In genomic region chr12:76527245-76527881, GRCm38 (mm10) we compare ENCODE assay signal across 13 mouse cellular contexts. TPM values are rescaled to one million over a fixed set of nuclear protein-coding genes. Genes with fewer than 3 reads are reported as not detected.
DNase-seq lines count a peak whose midpoint lies in the region; ATAC-seq and TF ChIP-seq lines count a peak whose summit lies in the region.
"Had no signal": no experiment of that assay in that cellular context is flagged by ENCODE, and none has a peak within 500 bp of the region (broad histone marks: within the 10 kb centered on the region; RNA-seq: fewer than 3 reads in every experiment).

No protein-coding gene starts in this region.

- H3K4me3 ChIP-seq in thymus, adult 2 months (ENCODE audit: control insufficient read depth, insufficient read depth, low read length) = no peak overlapping the region
- H3K4me3 ChIP-seq in intestine, embryonic 16.5 days (ENCODE audit: low read length) = no peak overlapping the region
- H3K4me3 ChIP-seq in myocyte = no peak overlapping the region
- no peak overlapping the region for H3K4me3 ChIP-seq in kidney, embryonic 14.5 days (ENCODE audit: low read length)
- H3K4me3 ChIP-seq: heart, embryonic 15.5 days; megakaryocyte, embryonic 14.5 days had no signal

- no peak overlapping the region for H3K9ac ChIP-seq in intestine, embryonic 16.5 days (ENCODE audit: low read depth, low read length)
- no peak overlapping the region for H3K9ac ChIP-seq in kidney, embryonic 14.5 days (ENCODE audit: low read depth, low read length)
- H3K9ac ChIP-seq: heart, embryonic 15.5 days had no signal

- no peak for TF ChIP-seq POLR2A in thymus, adult 2 months (IDR thresholded peaks at IDR 0.05; ENCODE audit: control insufficient read depth, extremely low read depth, insufficient read depth, low read length, poor library complexity)
- TF ChIP-seq POLR2A in myocyte (IDR thresholded peaks at IDR 0.05; ENCODE audit: insufficient read length, low read depth) = no peak

- ATAC-seq in intestine, embryonic 16.5 days = peak; percentile 66
- ATAC-seq in kidney, embryonic 14.5 days (ENCODE audit: low FRiP score, low TSS enrichment) = no peak

- 2% methylated on average over 9 of the region's 9 CpGs for WGBS in thymus, adult 2 months
- 35% methylated on average over 9 of the region's 9 CpGs for WGBS in intestine, embryonic 16.5 days
- WGBS in kidney, embryonic 14.5 days = 59% methylated on average over 9 of the region's 9 CpGs

- TF ChIP-seq CTCF in thymus, adult 2 months (IDR thresholded peaks at IDR 0.05; ENCODE audit: borderline replicate concordance, control insufficient read depth, extremely low read depth, insufficient read depth, low read length, poor library complexity) = no peak

- H3K79me2 ChIP-seq in myocyte (ENCODE audit: control insufficient read depth, insufficient read depth) = no peaks in the 10 kb centered on the region

- H3K36me3 ChIP-seq in thymus, adult 2 months (ENCODE audit: control insufficient read depth, insufficient read depth, low read length) = no peaks in the 10 kb centered on the region
- H3K36me3 ChIP-seq in intestine, embryonic 16.5 days (ENCODE audit: control insufficient read depth, insufficient read depth, low read length) = no peaks in the 10 kb centered on the region
- H3K36me3 ChIP-seq in myocyte (ENCODE audit: control insufficient read depth, insufficient read depth) = no peaks in the 10 kb centered on the region
- H3K36me3 ChIP-seq in kidney, embryonic 14.5 days (ENCODE audit: control insufficient read depth, insufficient read depth, low read length) = no peaks in the 10 kb centered on the region
- H3K36me3 ChIP-seq: heart, embryonic 15.5 days had no signal

- no peaks in the 10 kb centered on the region; the same call in 1 of the 2 replicates for H3K27me3 ChIP-seq in thymus, adult 2 months (ENCODE audit: control insufficient read depth, insufficient read depth, low read length)
- H3K27me3 ChIP-seq in intestine, embryonic 16.5 days (replicated peaks; ENCODE audit: control insufficient read depth, insufficient read depth, low read length) = no peaks in the 10 kb centered on the region
- no peaks in the 10 kb centered on the region for H3K27me3 ChIP-seq in myocyte (ENCODE audit: control insufficient read depth, insufficient read depth, insufficient read length)
- H3K27me3 ChIP-seq in kidney, embryonic 14.5 days (ENCODE audit: control insufficient read depth, insufficient read depth, low read length) = no peaks in the 10 kb centered on the region

- peak; percentile 30 for DNase-seq in thymus, postnatal 25 days
- DNase-seq in thymus, adult 2 months = no peak
- no peak for DNase-seq in urinary bladder, postnatal 4 days (ENCODE audit: low spot score in 2 of 2)
- DNase-seq in adipocyte (ENCODE audit: low spot score) = no peak
- no peak for DNase-seq in gastrocnemius, postnatal 4 days (ENCODE audit: low spot score in 2 of 2)
- DNase-seq: adrenal gland, postnatal 25 days; cerebellum, adult 9-11 months had no signal

- H3K4me2 ChIP-seq in intestine, embryonic 16.5 days (ENCODE audit: low read depth, low read length) = no peak overlapping the region
- H3K4me2 ChIP-seq in myocyte (ENCODE audit: low read depth) = peak overlapping the region; percentile 26
- H3K4me2 ChIP-seq in kidney, embryonic 14.5 days (replicated peaks; ENCODE audit: low read depth, low read length) = no peak overlapping the region
- H3K4me2 ChIP-seq: heart, embryonic 15.5 days had no signal

- H3K9me3 ChIP-seq in intestine, embryonic 16.5 days (ENCODE audit: control insufficient read depth, low read length) = no peaks in the 10 kb centered on the region
- H3K9me3 ChIP-seq in kidney, embryonic 14.5 days (ENCODE audit: control insufficient read depth, low read length) = no peaks in the 10 kb centered on the region
- H3K9me3 ChIP-seq: heart, embryonic 15.5 days had no signal

- no peak overlapping the region for H3K27ac ChIP-seq in thymus, adult 2 months (ENCODE audit: control insufficient read depth, insufficient read depth, low read length)
- H3K27ac ChIP-seq in intestine, embryonic 16.5 days (ENCODE audit: low read length) = peak overlapping the region; percentile 36
- no peak overlapping the region for H3K27ac ChIP-seq in kidney, embryonic 14.5 days (ENCODE audit: low read depth, low read length)
- H3K27ac ChIP-seq: heart, embryonic 15.5 days; kidney, postnatal 0 days had no signal

- no peak overlapping the region for H3ac ChIP-seq in myocyte (ENCODE audit: control insufficient read depth, insufficient read length)

- peaks cover 10% of the 10 kb centered on the region for H3K4me1 ChIP-seq in thymus, adult 2 months (replicated peaks; ENCODE audit: control insufficient read depth, insufficient read depth, low read length)
- peaks cover 17% of the 10 kb centered on the region; the same call in 1 of the 2 replicates for H3K4me1 ChIP-seq in intestine, embryonic 16.5 days (ENCODE audit: control insufficient read depth, insufficient read depth, low read length)
- peaks cover under 1% of the 10 kb centered on the region; the same call in 1 of the 2 replicates for H3K4me1 ChIP-seq in kidney, embryonic 14.5 days (ENCODE audit: control insufficient read depth, insufficient read depth, low read length)

TF ChIP-seq in myocyte, 11 proteins besides CTCF, POLR2A, EP300 and RAD21:
- TF ChIP-seq TCF12 (IDR thresholded peaks at IDR 0.05; ENCODE audit: insufficient read depth, poor library complexity, severe bottlenecking) = no peak
- no peak for TF ChIP-seq E2F4 (IDR thresholded peaks at IDR 0.05; ENCODE audit: insufficient read depth)
- TF ChIP-seq POLR2AphosphoS2 (IDR thresholded peaks at IDR 0.05; ENCODE audit: insufficient read length, low read depth) = no peak
- no peak for TF ChIP-seq CEBPB (IDR thresholded peaks at IDR 0.05; ENCODE audit: insufficient read depth, poor library complexity, severe bottlenecking)
- TF ChIP-seq MYOD1 (IDR thresholded peaks at IDR 0.05; ENCODE audit: control insufficient read depth in 1 of 3, insufficient read length in 2 of 3, low read depth in 2 of 3) = peak in 2 of 3 experiments; percentile 47 to 53
- TF ChIP-seq REST (IDR thresholded peaks at IDR 0.05; ENCODE audit: insufficient read depth, insufficient read length) = no peak
TF ChIP-seq in myocyte: peak in this region for 1.

RNA-seq across cellular contexts. Expression of gene Plekhg3, which starts 3.3 kb away (rescaled TPM):
- polyA plus RNA-seq in thymus, adult 2 months (2012; rRNA removed) = 12.0 and 13.6 TPM in 2 replicates
- 8.8 and 9.3 TPM in 2 replicates for polyA plus RNA-seq in intestine, embryonic 16.5 days (2015; fragmentation: Nextera tagmentation; extraction: Ambion mirVana)
- 11.2 TPM for polyA plus RNA-seq in myocyte (2012; fragmentation: generic; extraction: Trizol)
- 7.9 and 15.1 TPM in 2 replicates for polyA plus RNA-seq in kidney, embryonic 14.5 days (2014; fragmentation: Nextera tagmentation; extraction: Ambion mirVana)
- 10 to 100 TPM; 23.2 to 27.6 TPM for total RNA-seq in gastrocnemius, postnatal 4 days (2021)
